Mouse (Mus musculus): Measurements from ENCODE around the gene Gm17027. TPM values are rescaled to one million over a fixed set of nuclear protein-coding genes. Genes with fewer than 3 reads are reported as not detected.
"Not testable (repeated sequence)": the region's sequence is repeated elsewhere in the genome, so short reads cannot be mapped to it uniquely, and the experiment has no call there.

Gene Gm17027
- not detected in 2 replicates for polyA plus RNA-seq (2015; fragmentation: Nextera tagmentation; extraction: Ambion mirVana)

- not testable (repeated sequence) for ATAC-seq (replicated peaks; ENCODE audit: insufficient number of reproducible peaks, insufficient read depth, low FRiP score, low read depth); H3K9ac ChIP-seq; H3K27me3 ChIP-seq; H3K9me3 ChIP-seq (replicated peaks); H3K4me3 ChIP-seq; H3K36me3 ChIP-seq; H3K4me2 ChIP-seq; H3K4me1 ChIP-seq (replicated peaks); H3K27ac ChIP-seq
- WGBS: 73% methylated on average over 1 of the region's 2 CpGs
Observed at GRCm38 (mm10) chr14:42162522-42162921, at the start of gene Gm17027. Gene Gm17027, minus strand, starts transcription at chr14:42162622.

- not testable (repeated sequence) for H3K9me3 ChIP-seq (replicated peaks); H3K9ac ChIP-seq; H3K27ac ChIP-seq; H3K36me3 ChIP-seq; ATAC-seq (replicated peaks; ENCODE audit: insufficient number of reproducible peaks, insufficient read depth, low FRiP score, low read depth); H3K4me3 ChIP-seq; H3K4me1 ChIP-seq (replicated peaks); H3K4me2 ChIP-seq; H3K27me3 ChIP-seq
- WGBS: no CpG with 5 or more reads among the region's 1 CpGs
Observed at GRCm38 (mm10) chr14:42190691-42191090, 28.3 kb upstream of the Gm17027 start, which contains the start of gene Gm3573. Gene Gm3573, minus strand, starts transcription at chr14:42190791.

- H3K27ac ChIP-seq; H3K4me1 ChIP-seq (replicated peaks); ATAC-seq (replicated peaks; ENCODE audit: insufficient number of reproducible peaks, insufficient read depth, low FRiP score, low read depth); H3K4me2 ChIP-seq; H3K36me3 ChIP-seq; H3K9me3 ChIP-seq (replicated peaks); H3K4me3 ChIP-seq; H3K27me3 ChIP-seq; H3K9ac ChIP-seq: not testable (repeated sequence)
- WGBS: 57% methylated on average over 3 of the region's 3 CpGs
Observed at GRCm38 (mm10) chr14:42183936-42184335, 21.5 kb upstream of the Gm17027 start.

GRCm38 (mm10) chr14:42134571-42134970, 27.9 kb downstream of the Gm17027 start:
- WGBS: 65% methylated on average over 7 of the region's 8 CpGs
- H3K27me3 ChIP-seq; ATAC-seq (replicated peaks; ENCODE audit: insufficient number of reproducible peaks, insufficient read depth, low FRiP score, low read depth): not testable (repeated sequence)

GRCm38 (mm10) chr14:42133806-42134205, 28.6 kb downstream of the Gm17027 start:
- H3K4me1 ChIP-seq (replicated peaks); H3K27me3 ChIP-seq; H3K4me2 ChIP-seq; H3K9ac ChIP-seq; ATAC-seq (replicated peaks; ENCODE audit: insufficient number of reproducible peaks, insufficient read depth, low FRiP score, low read depth); H3K9me3 ChIP-seq (replicated peaks); H3K4me3 ChIP-seq; H3K36me3 ChIP-seq; H3K27ac ChIP-seq: not testable (repeated sequence)
- WGBS: 56% methylated on average over 11 of the region's 14 CpGs

More at GRCm38 (mm10) chr14:42134571-42134970, 27.9 kb downstream of the Gm17027 start:
- not testable (repeated sequence) for H3K4me3 ChIP-seq; H3K9me3 ChIP-seq (replicated peaks); H3K9ac ChIP-seq; H3K4me1 ChIP-seq (replicated peaks); H3K36me3 ChIP-seq; H3K27ac ChIP-seq; H3K4me2 ChIP-seq

GRCm38 (mm10) chr14:42117269-42117668, 45.2 kb downstream of the Gm17027 start, which contains the start of gene Gm7951:
Gene Gm7951, minus strand, starts transcription at chr14:42117369.
- H3K27me3 ChIP-seq; H3K4me2 ChIP-seq; H3K36me3 ChIP-seq; H3K27ac ChIP-seq; H3K4me1 ChIP-seq (replicated peaks); ATAC-seq (replicated peaks; ENCODE audit: insufficient number of reproducible peaks, insufficient read depth, low FRiP score, low read depth); H3K4me3 ChIP-seq; H3K9me3 ChIP-seq (replicated peaks); H3K9ac ChIP-seq: not testable (repeated sequence)
- 43% methylated on average over 1 of the region's 2 CpGs for WGBS

Other genes starting within 250 kb of the Gm17027 start
- not detected in 2 replicates for gene 1700049E17Rik1, start 237.7 kb downstream of the Gm17027 start, polyA plus RNA-seq (2015; fragmentation: Nextera tagmentation; extraction: Ambion mirVana)
- not detected in 2 replicates for gene 1700024B05Rik, start 218.6 kb downstream of the Gm17027 start, polyA plus RNA-seq (2015; fragmentation: Nextera tagmentation; extraction: Ambion mirVana)
- gene Gm6401, start 194.7 kb downstream of the Gm17027 start, polyA plus RNA-seq (2015; fragmentation: Nextera tagmentation; extraction: Ambion mirVana): not detected in 2 replicates
- not detected in 2 replicates for gene Gm3543, start 179.3 kb downstream of the Gm17027 start, polyA plus RNA-seq (2015; fragmentation: Nextera tagmentation; extraction: Ambion mirVana)
- gene Gm7951, start 45.3 kb downstream of the Gm17027 start, polyA plus RNA-seq (2015; fragmentation: Nextera tagmentation; extraction: Ambion mirVana): not detected in 2 replicates
- gene Gm3573, start 28.2 kb upstream of the Gm17027 start, polyA plus RNA-seq (2015; fragmentation: Nextera tagmentation; extraction: Ambion mirVana): not detected in 2 replicates
- not detected in 2 replicates for gene Gm17026, start 97.4 kb upstream of the Gm17027 start, polyA plus RNA-seq (2015; fragmentation: Nextera tagmentation; extraction: Ambion mirVana)
- gene Gm9611, start 134.7 kb upstream of the Gm17027 start, polyA plus RNA-seq (2015; fragmentation: Nextera tagmentation; extraction: Ambion mirVana): not detected in 2 replicates
- gene Gm7995, start 147.6 kb upstream of the Gm17027 start, polyA plus RNA-seq (2015; fragmentation: Nextera tagmentation; extraction: Ambion mirVana): not detected in 2 replicates